Mouse (Mus musculus) left cerebral cortex, adult 2 months (tissue): Measurements from ENCODE around the gene Gnb1. TPM values are rescaled to one million over a fixed set of nuclear protein-coding genes. Genes with fewer than 3 reads are reported as not detected.

Experiments used
- DNase-seq, 2 experiments: peaks; one replicate each; pipeline ENCODE4 v3.0.0; 2021 to 2022; ENCODE audit warnings: low spot score in 2 of 2, mixed read lengths in 1 of 2; ENCODE audit errors: extremely low spot score in 1 of 2
- H3K27ac ChIP-seq: fragments of 200-600 bp; 2 replicates; pipeline ENCODE4 v1.8.1; 2022
- H3K4me3 ChIP-seq: fragments of 200-600 bp; 2 replicates; pipeline ENCODE4 v1.8.1; 2022
- CTCF ChIP-seq: fragments of 200-600 bp; IDR thresholded peaks from 2 replicates; pipeline ENCODE4 v1.8.1; 2022; ENCODE audit warnings: antibody characterized with exemption, mild to moderate bottlenecking, moderate library complexity
- intact Hi-C: fragments of 180-260 bp; cut with DNase I; formaldehyde crosslinking; loops from one replicate; pipeline ENCODE4 v1.15.1; 2025
- total RNA-seq, 2 experiments: library from RNA; stranded (reverse); gene quantifications; 2 replicates each; pipeline ENCODE4 v1.2.3; 2021

Gnb1 gene
- total RNA-seq, 2 experiments from 2014 or later: 853 to 870 TPM

- Histone ChIP-seq H3K4me3 (no peak overlapping the region), H3K27ac (no peak overlapping the region)
- TF ChIP-seq CTCF: no peak
- intact Hi-C loops: no loop called here
- no peak for DNase-seq
These were observed 17.5 kb downstream of the Gnb1 start for GRCm38 (mm10) chr4:155508614-155509013.

- intact Hi-C loops: no loop called here
- Histone ChIP-seq H3K4me3 (no peak overlapping the region), H3K27ac (no peak overlapping the region)
- no peak for DNase-seq
- no peak for TF ChIP-seq CTCF
These were observed 19.8 kb downstream of the Gnb1 start for GRCm38 (mm10) chr4:155510981-155511380.

- Histone ChIP-seq H3K27ac (no peak overlapping the region), H3K4me3 (no peak overlapping the region)
- DNase-seq: no peak
- intact Hi-C loops: no loop called here
- no peak for TF ChIP-seq CTCF
These were observed 23.6 kb downstream of the Gnb1 start for GRCm38 (mm10) chr4:155514810-155515209.

- intact Hi-C loops: no loop called here
- no peak for DNase-seq
- peak; percentile 31; the same call in 1 of the 2 replicates for TF ChIP-seq CTCF
- no peak overlapping the region for H3K27ac ChIP-seq
- no peak overlapping the region for H3K4me3 ChIP-seq
These were observed 26.9 kb downstream of the Gnb1 start for GRCm38 (mm10) chr4:155517948-155518517.

- Histone ChIP-seq H3K27ac (no peak overlapping the region), H3K4me3 (no peak overlapping the region)
- DNase-seq: no peak
- TF ChIP-seq CTCF: no peak
- intact Hi-C loops: no loop called here
These were observed 31.2 kb downstream of the Gnb1 start for GRCm38 (mm10) chr4:155522327-155522726.

- intact Hi-C loops: no loop called here
- no peak overlapping the region for H3K4me3 ChIP-seq
- no peak overlapping the region for H3K27ac ChIP-seq
- no peak for TF ChIP-seq CTCF
- no peak for DNase-seq
These were observed 34.6 kb downstream of the Gnb1 start for GRCm38 (mm10) chr4:155525751-155526150.

- Histone ChIP-seq H3K4me3 (no peak overlapping the region), H3K27ac (no peak overlapping the region)
- intact Hi-C loops: no loop called here
- TF ChIP-seq CTCF: no peak
- no peak for DNase-seq
These were observed 38.1 kb downstream of the Gnb1 start for GRCm38 (mm10) chr4:155529294-155529693.

GRCm38 (mm10) chr4:155549993-155550392 is 58.8 kb downstream of the Gnb1 start:
- intact Hi-C loops: no loop called here
- no peak for DNase-seq
- no peak overlapping the region for H3K4me3 ChIP-seq
- peak overlapping the region; percentile 4; the same call in 1 of the 2 replicates for H3K27ac ChIP-seq
- no peak for TF ChIP-seq CTCF

- intact Hi-C loops: no loop called here
- no peak for TF ChIP-seq CTCF
- DNase-seq: no peak
- Histone ChIP-seq H3K4me3 (no peak overlapping the region), H3K27ac (peak overlapping the region; percentile 9; the same call in 1 of the 2 replicates)
These were observed 59.3 kb downstream of the Gnb1 start for GRCm38 (mm10) chr4:155550446-155550845.

GRCm38 (mm10) chr4:155551073-155551472 is 59.9 kb downstream of the Gnb1 start:
- Histone ChIP-seq H3K4me3 (no peak overlapping the region), H3K27ac (peak overlapping the region; percentile 9; the same call in 1 of the 2 replicates)
- no peak for TF ChIP-seq CTCF
- DNase-seq: no peak
- intact Hi-C loops: no loop called here

GRCm38 (mm10) chr4:155552917-155553532 is 61.9 kb downstream of the Gnb1 start:
- DNase-seq: no peak
- Histone ChIP-seq H3K4me3 (no peak overlapping the region), H3K27ac (no peak overlapping the region)
- no peak for TF ChIP-seq CTCF
- intact Hi-C loops: no loop called here

- no peak for DNase-seq
- Histone ChIP-seq H3K27ac (no peak overlapping the region), H3K4me3 (no peak overlapping the region)
- TF ChIP-seq CTCF: no peak
- intact Hi-C loops: no loop called here
These were observed 63.7 kb downstream of the Gnb1 start for GRCm38 (mm10) chr4:155554880-155555279.

GRCm38 (mm10) chr4:155555464-155555863 is 64.3 kb downstream of the Gnb1 start:
- H3K4me3 ChIP-seq: no peak overlapping the region

More at GRCm38 (mm10) chr4:155555464-155555863, 64.3 kb downstream of the Gnb1 start:
- H3K27ac ChIP-seq: no peak overlapping the region
- no peak for DNase-seq
- intact Hi-C loops: no loop called here
- no peak for TF ChIP-seq CTCF
